Mouse (Mus musculus): ENCODE measurements around the gene Sgk1. TPM values are rescaled to one million over a fixed set of nuclear protein-coding genes. Genes with fewer than 3 reads are reported as not detected.
"Not testable (repeated sequence)": the region's sequence is repeated elsewhere in the genome, so short reads cannot be mapped to it uniquely, and the experiment has no call there.

The Sgk1 gene
- polyA plus RNA-seq, 2 experiments from 2014 or later: 34.8 to 57.5 TPM

DNA sequence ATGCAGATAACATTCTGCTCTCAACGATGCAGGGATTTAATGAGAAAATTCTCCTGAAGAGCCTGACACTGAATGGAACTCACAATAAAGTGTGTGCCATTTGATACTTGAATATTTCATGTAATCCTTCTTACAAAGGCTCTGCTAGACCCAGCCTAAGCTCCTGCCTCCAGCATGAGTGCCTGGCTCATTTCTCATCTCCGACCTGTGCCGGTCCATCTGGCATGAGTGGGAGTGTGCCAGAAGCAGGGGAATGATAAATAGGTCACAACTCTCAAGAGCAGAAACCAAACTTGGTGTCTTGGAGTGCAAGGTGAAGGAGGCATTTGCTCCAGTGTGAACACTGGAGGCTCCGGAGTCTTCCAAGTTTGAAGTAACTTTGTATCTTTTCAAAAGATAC lies 13.4 kb upstream of the Sgk1 start:
- ATAC-seq: no peak

- ATAC-seq: no peak
Measured at GRCm38 (mm10) chr10:21881837-21882183, 174 bp upstream of the Sgk1 start.

DNA sequence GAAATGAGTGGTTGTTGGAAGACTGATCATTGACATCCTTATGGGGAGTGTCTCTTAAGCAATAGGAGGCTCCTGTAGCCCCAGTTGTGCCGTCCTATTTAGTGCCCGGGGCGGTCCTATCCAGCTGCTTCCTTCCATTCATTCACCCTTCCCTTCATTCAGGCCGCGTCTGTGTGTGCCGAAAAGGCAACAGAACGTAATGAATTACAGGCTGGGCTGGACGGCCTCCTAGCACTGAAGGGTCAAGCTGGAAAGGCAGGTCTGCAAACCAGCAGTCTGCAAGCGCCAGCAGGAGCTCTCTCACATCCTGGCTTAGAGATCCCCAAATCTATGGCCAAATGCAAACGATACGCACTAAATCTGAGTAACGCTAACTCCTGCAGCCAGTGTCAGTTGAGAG lies 1.6 kb downstream of the Sgk1 start:
- no peak for ATAC-seq

GRCm38 (mm10) chr10:21884534-21884933 lies 2.5 kb downstream of the Sgk1 start:
- no peak for ATAC-seq

- ATAC-seq: no peak
Measured at GRCm38 (mm10) chr10:21889141-21889765, 7.3 kb downstream of the Sgk1 start.

DNA sequence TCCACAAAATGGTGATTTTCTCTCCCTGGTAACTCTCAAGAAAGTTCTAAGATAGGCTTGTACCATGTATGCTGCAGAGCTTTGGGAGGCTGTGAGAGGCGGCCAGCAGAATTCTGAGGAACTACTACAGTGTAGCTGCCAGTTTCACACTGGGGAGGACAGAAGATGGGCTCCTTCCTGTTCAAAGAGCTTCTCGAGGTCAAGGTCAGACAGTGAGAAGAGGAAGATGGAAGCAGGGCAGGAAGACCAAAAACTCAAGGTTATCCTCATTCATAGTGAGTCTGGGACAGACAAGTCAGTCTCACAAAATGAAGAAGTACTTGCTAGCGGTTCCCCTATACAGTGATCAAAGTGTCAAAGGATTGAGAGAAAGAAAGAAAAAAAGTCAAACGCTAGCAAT lies 8.3 kb downstream of the Sgk1 start:
- no peak for ATAC-seq

GRCm38 (mm10) chr10:21891442-21891841 lies 9.5 kb downstream of the Sgk1 start:
- ATAC-seq: no peak

DNA sequence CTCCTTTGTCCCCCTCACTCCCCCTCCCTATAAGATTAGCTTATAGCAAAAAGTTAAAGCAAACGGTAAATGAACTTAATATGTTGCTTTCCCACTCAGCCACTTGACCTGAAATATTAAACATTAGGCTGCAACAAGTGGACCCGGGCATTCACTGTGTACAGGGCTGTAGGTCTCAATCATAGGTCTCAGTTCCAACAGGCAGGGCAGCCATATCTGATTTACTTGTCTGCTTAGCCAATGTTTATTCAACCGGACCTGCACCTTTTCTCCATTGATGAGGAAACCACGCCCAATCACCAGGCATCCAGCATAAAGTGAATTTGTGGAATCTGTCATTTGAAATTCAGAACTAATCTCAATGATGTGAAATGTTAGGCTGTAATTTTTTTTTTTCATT lies 10.1 kb downstream of the Sgk1 start:
- no peak for ATAC-seq

DNA sequence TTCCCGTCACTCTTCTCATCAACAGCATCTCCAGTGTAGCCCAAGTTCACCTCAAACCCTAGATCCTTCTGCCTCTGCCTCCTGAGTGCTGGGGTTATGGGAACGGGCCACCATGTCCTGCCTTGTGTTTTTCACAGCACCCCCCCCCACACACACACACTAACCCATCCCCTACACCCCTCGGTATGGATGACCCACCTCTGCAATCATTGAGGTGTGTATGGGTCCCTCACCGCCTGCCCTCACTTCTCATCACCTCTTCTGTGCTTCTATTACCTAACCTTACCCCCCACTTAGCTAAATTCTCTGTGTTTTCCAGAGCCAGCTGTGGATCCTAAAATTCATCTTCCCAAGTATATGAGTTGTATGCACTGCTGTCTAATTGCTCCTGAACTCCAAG lies 16.4 kb downstream of the Sgk1 start:
- no peak for ATAC-seq

DNA sequence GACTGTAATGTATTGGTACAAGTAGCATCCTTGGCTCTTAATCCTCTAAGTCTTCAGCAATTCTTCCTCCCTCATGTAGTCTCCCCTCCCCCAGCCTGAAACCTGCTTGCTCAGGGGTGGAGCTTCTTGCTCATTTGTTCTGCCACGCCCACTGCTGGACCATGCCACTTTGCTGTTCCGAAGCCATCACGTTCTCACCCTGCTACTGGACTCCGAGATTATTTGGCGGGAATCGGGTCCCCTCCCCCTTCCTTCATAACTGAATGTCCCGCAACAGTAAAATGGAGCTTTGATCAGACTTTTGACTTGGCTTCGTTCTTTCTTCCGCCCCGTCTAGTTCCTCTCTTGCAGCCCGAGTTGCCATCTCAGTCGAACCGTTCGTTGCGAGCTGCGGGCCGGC lies 16.9 kb downstream of the Sgk1 start:
- ATAC-seq: not testable (repeated sequence)

DNA sequence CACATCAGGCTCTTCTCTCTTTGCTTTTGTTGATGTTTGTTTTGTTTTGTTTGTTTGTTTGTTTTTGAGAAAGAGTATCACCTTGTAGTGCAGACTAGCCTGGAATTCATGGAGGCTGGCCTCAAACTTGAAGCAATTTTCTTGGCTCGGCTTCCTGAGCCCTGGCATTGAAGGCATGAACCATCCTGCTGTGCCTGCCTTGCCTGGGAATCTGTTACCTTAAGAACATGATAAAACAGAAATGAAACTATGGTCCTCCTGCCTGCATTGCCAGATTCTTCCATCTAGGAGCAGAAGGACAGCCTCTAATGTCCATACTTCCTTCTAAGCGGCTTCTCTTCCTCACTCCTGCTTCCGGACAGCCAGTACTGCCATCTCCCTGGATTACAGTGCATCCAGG lies 17.4 kb downstream of the Sgk1 start:
- ATAC-seq: no peak

- no peak for ATAC-seq
Measured at GRCm38 (mm10) chr10:21902152-21903140, 20.5 kb downstream of the Sgk1 start.

- ATAC-seq: no peak
Measured at GRCm38 (mm10) chr10:21904151-21904550, 22.2 kb downstream of the Sgk1 start.

DNA sequence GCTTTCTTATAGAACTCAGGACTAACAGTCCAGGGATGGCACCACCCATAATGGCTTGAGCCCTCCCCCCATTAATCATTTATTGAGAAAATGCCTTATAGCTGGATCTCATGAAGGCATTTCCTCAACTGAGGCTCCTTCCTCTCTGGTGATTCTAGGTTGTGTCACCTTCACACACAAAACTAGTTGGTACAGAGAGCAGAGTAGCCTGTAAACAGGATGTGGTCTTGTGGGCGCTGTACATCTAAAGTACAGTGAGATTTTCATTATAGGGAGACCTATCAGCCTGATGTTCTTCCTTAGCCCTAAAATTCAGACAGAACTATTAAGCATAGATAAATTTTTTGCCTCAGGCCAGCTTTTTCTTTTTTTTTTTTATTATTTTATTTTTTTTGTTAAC lies 23.6 kb downstream of the Sgk1 start:
- ATAC-seq: peak; percentile 90

DNA sequence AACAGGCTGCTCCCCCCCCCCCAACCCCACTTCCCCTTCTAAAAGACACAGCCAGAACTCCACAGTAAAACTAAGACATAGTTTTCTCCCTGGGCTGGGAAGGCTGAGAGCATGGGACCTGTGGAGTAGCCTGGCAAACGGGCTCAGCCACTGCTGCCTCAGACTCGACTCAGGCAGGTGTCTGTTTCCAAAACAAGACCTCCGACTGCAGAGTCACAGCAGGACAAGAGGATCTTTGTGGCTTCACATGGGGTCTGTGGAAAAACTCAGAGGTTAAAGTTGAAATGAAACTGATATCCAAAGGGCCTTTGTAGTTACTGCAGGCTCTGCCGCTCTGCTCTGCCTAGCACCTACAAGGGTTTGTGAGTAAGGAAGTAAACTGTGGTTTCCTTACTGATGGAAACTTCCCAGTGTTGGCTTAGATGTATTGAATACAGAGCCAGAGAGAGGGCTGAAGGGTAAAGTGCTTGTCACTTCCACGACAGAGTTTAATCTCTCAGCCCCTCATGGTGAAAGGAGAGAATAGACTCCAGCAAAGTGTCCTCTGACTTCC lies 25.0 kb downstream of the Sgk1 start:
- peak; percentile 38 for ATAC-seq

DNA sequence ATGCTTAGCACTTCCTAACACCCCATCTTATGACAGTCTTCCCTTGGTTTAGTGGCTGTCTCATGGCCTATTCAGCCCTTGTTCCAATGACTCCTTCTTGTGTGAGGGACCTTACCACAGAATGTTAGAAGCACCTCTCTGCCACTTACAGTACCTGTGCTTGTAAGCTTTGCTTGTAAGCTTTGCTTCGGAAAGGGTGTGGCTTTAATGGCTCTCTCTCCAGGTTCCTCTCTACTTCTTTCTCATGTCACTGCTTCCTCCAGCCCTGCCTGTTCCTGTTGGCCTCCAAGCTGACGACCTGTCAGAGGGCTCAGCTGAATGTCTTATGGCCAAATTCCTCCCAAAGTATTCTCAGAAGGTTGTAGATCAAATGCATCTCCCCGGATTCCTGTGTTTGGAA lies 25.8 kb downstream of the Sgk1 start:
- ATAC-seq: no peak

DNA sequence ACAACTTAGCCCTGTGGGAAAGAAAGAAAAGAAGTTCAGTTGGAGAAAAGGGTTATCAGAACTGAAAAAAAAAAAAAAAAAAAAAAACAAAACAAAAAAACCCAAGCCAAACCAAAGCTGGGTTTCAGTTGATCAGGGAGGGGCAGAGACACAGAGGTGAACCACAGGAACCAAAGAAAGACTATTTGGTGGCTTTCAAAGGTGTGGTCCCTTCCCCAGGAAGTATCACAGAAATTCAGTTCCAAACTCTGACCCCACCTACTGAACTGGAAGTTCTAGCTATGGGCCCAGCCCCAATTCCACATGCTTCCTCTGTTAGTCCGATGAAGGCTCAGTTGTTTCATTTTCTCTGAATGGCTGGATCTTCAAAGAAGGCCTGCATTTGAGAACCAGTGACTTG lies 26.7 kb downstream of the Sgk1 start:
- ATAC-seq: peak; percentile 33

GRCm38 (mm10) chr10:21910334-21910733 lies 28.4 kb downstream of the Sgk1 start:
- ATAC-seq: no peak

DNA sequence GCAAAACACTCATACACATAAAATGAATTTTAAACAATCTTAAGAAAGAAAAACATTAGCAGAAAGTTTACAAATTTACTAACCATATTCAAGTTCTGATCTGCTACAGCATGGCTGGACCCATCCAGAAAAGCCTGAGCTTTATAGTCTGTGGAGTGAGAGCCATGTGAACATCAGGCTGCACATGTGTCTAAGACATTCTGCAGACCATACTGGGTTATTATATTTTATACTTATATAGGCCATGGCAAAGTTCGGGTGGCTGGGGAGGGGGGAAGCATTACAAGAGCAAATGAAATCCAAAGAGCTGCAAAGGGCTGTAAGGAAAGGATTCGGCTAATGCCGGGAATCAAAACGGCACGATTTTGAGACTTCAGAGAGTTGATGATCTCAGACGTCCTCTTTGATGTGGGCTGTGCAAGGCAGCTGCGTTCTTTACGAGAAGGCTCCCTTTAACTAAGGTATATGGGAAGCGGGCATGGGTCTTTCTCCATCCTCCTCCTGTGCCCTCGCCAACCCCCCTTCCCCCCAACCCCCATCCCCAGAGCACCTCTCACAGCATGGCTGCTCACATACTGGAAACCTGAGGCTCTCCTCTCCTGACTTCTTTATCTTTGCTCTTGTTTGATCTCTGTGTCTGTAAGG lies 29.4 kb downstream of the Sgk1 start:
- peak; percentile 38 for ATAC-seq

DNA sequence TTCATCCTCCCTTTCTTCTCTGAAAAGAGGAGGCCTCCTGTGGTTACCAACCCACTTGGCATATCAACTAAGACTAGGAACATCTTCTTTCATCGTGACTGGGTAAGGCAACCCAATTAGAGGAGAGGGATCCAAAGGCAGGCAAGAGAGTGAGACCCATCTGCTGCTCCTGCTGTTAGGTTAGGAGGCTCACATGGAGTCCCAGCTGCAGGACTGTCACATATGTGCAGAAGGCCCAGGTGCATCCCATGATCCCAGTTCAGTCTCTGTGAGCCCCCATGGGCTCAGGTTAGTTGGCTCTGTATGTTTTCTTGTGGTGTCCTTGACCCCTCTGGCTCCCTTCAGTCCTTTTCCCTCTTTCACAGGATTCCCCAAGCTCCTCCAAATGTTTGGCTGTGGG lies 32.8 kb downstream of the Sgk1 start:
- no peak for ATAC-seq

- ATAC-seq: no peak
Measured at GRCm38 (mm10) chr10:21916301-21917071, 34.5 kb downstream of the Sgk1 start.

GRCm38 (mm10) chr10:21918016-21918749 lies 36.2 kb downstream of the Sgk1 start:
- no peak for ATAC-seq
